Mouse (Mus musculus) ES-Bruce4 (cell line): ENCODE results near the gene Ssbp4.

Source experiments
- CTCF ChIP-seq: IDR thresholded peaks from one replicate; pipeline ENCODE4 v1.8.1; 2011; ENCODE audit warnings: low read depth, low read length
- EP300 ChIP-seq: IDR thresholded peaks from 2 replicates; pipeline ENCODE4 v1.6.1; 2011; ENCODE audit warnings: low read depth, low read length; ENCODE audit not compliant: insufficient read depth
- POLR2A ChIP-seq: IDR thresholded peaks from one replicate; pipeline ENCODE4 v1.8.1; 2011; ENCODE audit warnings: low read length; ENCODE audit not compliant: insufficient read depth

DNA sequence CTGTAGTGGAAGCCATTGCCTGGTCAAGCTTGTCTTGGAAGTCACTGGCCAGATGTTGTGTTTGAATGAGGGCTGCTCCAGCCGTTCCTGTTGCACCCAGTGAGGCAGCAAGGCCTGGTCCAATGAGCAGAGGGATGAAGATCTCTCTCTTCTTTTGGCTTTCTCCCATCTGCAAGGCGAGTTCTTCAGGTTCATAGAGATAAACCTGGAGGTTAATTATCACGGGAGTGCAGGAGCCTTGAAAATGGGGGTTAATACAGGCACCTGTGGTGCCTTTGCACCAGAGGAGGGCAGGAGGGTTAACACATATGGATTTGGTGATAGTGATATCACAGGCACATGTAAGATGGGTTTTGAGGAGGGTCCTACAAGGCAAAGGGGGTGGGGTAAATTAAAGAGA, 13.5 kb upstream of the Ssbp4 start:
- no peak for TF ChIP-seq CTCF
- TF ChIP-seq POLR2A: no peak
- TF ChIP-seq EP300: no peak
